Mouse (Mus musculus) CH12.LX (cell line): ENCODE measurements around the gene Gmds. TPM values are rescaled to one million over a fixed set of nuclear protein-coding genes. Genes with fewer than 3 reads are reported as not detected.

ENCODE experiments used
- DNase-seq: peaks from one replicate; pipeline ENCODE4 v3.0.0-alpha.2; 2013; ENCODE audit errors: extremely low read depth
- H3K27ac ChIP-seq: 2 replicates; pipeline ENCODE4 v1.5.1; 2012; ENCODE audit warnings: low read depth, mild to moderate bottlenecking, control low read depth, moderate library complexity; ENCODE audit not compliant: insufficient read depth
- H3K27me3 ChIP-seq: replicated peaks from 2 replicates; pipeline ENCODE3; 2012; ENCODE audit warnings: inconsistent platforms
- H3K36me3 ChIP-seq, 2 experiments: replicated peaks in 1 of 2; 2 replicates each; pipeline versions ENCODE3 to v1.6.1; 2012; ENCODE audit warnings: inconsistent platforms in 1 of 2, low read length in 1 of 2, mild to moderate bottlenecking in 1 of 2, mixed read lengths in 1 of 2, moderate library complexity in 1 of 2; ENCODE audit not compliant: control insufficient read depth in 1 of 2, insufficient read depth in 1 of 2
- H3K4me1 ChIP-seq, 2 experiments: 2 replicates each; pipeline ENCODE4 v1.6.1; 2012; ENCODE audit warnings: inconsistent platforms in 1 of 2, moderate library complexity in 1 of 2; ENCODE audit not compliant: insufficient read depth in 2 of 2, control insufficient read depth in 1 of 2
- H3K4me2 ChIP-seq: 2 replicates; pipeline ENCODE4 v1.6.1; 2012; ENCODE audit warnings: low read depth, mild to moderate bottlenecking, control low read depth; ENCODE audit not compliant: poor library complexity, insufficient read depth, severe bottlenecking
- H3K4me3 ChIP-seq, 3 experiments: fragments of 150-350 bp in 1 of 3; sonication (generic) in 1 of 3; replicated peaks in 1 of 3; 2 replicates each; pipeline versions ENCODE3 to v1.5.1; 2011 to 2012; ENCODE audit warnings: low read depth in 2 of 3, low read length in 2 of 3, mild to moderate bottlenecking in 2 of 3, moderate library complexity in 2 of 3, control low read depth in 1 of 3, improper control_type of control experiment in 1 of 3, inconsistent platforms in 1 of 3, mixed read lengths in 1 of 3; ENCODE audit not compliant: poor library complexity in 1 of 3
- H3K79me2 ChIP-seq: replicated peaks from 2 replicates; pipeline ENCODE4 v1.6.1; 2012; ENCODE audit warnings: mild to moderate bottlenecking, moderate library complexity; ENCODE audit not compliant: control insufficient read depth, poor library complexity, insufficient read depth, severe bottlenecking; ENCODE audit errors: extremely low read depth
- H3K9ac ChIP-seq: 2 replicates; pipeline ENCODE4 v1.6.1; 2012; ENCODE audit warnings: low read depth, mild to moderate bottlenecking, control low read depth, moderate library complexity; ENCODE audit not compliant: insufficient read depth
- H3K9me3 ChIP-seq: replicated peaks from 2 replicates; pipeline ENCODE3; 2012; ENCODE audit warnings: low read length, inconsistent platforms, mixed read lengths
- BHLHE40 ChIP-seq: IDR thresholded peaks from 2 replicates; pipeline ENCODE4 v1.6.1; 2011; ENCODE audit warnings: mild to moderate bottlenecking, low read depth, low read length, improper control_type of control experiment
- CHD1 ChIP-seq: IDR thresholded peaks from 2 replicates; pipeline ENCODE4 v1.6.1; 2012; ENCODE audit warnings: low read depth, low read length, improper control_type of control experiment, inconsistent platforms
- CHD2 ChIP-seq: IDR thresholded peaks from 2 replicates; pipeline ENCODE4 v1.6.1; 2011; ENCODE audit warnings: low read length, improper control_type of control experiment
- E2F4 ChIP-seq: IDR thresholded peaks from 2 replicates; pipeline ENCODE4 v1.6.1; 2011; ENCODE audit warnings: low read depth, low read length, improper control_type of control experiment; ENCODE audit not compliant: insufficient replicate concordance
- IRF4 ChIP-seq: IDR thresholded peaks from 2 replicates; pipeline ENCODE4 v1.6.1; 2014; ENCODE audit warnings: low read depth, mild to moderate bottlenecking, inconsistent platforms, low read length, improper control_type of control experiment
- JUN ChIP-seq: IDR thresholded peaks from 2 replicates; pipeline ENCODE4 v1.6.1; 2011; ENCODE audit warnings: low read depth, mild to moderate bottlenecking, low read length, improper control_type of control experiment, moderate library complexity; ENCODE audit not compliant: insufficient read depth
- JUND ChIP-seq: conservative IDR thresholded peaks from 2 replicates; pipeline ENCODE4 v1.6.1; 2011; ENCODE audit warnings: low read depth, low read length, improper control_type of control experiment
- KAT2A ChIP-seq: IDR thresholded peaks from 2 replicates; pipeline ENCODE4 v1.6.1; 2012; ENCODE audit warnings: low read length, improper control_type of control experiment, inconsistent platforms; ENCODE audit not compliant: insufficient replicate concordance
- MAFK ChIP-seq: IDR thresholded peaks from 2 replicates; pipeline ENCODE4 v1.6.1; 2011; ENCODE audit warnings: low read length, improper control_type of control experiment; ENCODE audit not compliant: insufficient replicate concordance
- MAX ChIP-seq: IDR thresholded peaks from 2 replicates; pipeline ENCODE4 v1.6.1; 2011; ENCODE audit warnings: low read length, improper control_type of control experiment
- MAZ ChIP-seq: IDR thresholded peaks from 2 replicates; pipeline ENCODE4 v1.6.1; 2012; ENCODE audit warnings: low read depth, mild to moderate bottlenecking, inconsistent platforms, low read length, improper control_type of control experiment, moderate library complexity
- MXI1 ChIP-seq: IDR thresholded peaks from 2 replicates; pipeline ENCODE4 v1.6.1; 2011; ENCODE audit warnings: mild to moderate bottlenecking, low read depth, low read length, improper control_type of control experiment
- PAX5 ChIP-seq: IDR thresholded peaks from 2 replicates; pipeline ENCODE4 v1.6.1; 2012; ENCODE audit warnings: low read length, inconsistent platforms, mixed read lengths
- POLR2AphosphoS2 ChIP-seq: IDR thresholded peaks from 2 replicates; pipeline ENCODE4 v1.6.1; 2011; ENCODE audit warnings: low read depth, low read length, improper control_type of control experiment
- RAD21 ChIP-seq: IDR thresholded peaks from 2 replicates; pipeline ENCODE4 v1.6.1; 2011; ENCODE audit warnings: low read depth, mild to moderate bottlenecking, low read length, improper control_type of control experiment, moderate library complexity
- SMC3 ChIP-seq: IDR thresholded peaks from 2 replicates; pipeline ENCODE4 v1.6.1; 2011; ENCODE audit warnings: low read depth, low read length, improper control_type of control experiment
- TBP ChIP-seq: conservative IDR thresholded peaks from 2 replicates; pipeline ENCODE4 v1.6.1; 2011; ENCODE audit warnings: low read depth, low read length, improper control_type of control experiment
- USF1 ChIP-seq: IDR thresholded peaks from 2 replicates; pipeline ENCODE4 v1.6.1; 2014; ENCODE audit warnings: low read depth, mild to moderate bottlenecking, inconsistent platforms, low read length, improper control_type of control experiment
- USF2 ChIP-seq: conservative IDR thresholded peaks from 2 replicates; pipeline ENCODE4 v1.6.1; 2011; ENCODE audit warnings: low read depth, low read length, improper control_type of control experiment
- ZC3H11A ChIP-seq: IDR thresholded peaks from 2 replicates; pipeline ENCODE4 v1.6.1; 2012; ENCODE audit warnings: low read depth, mild to moderate bottlenecking, inconsistent platforms, low read length, improper control_type of control experiment
- ZKSCAN1 ChIP-seq: IDR thresholded peaks from 2 replicates; pipeline ENCODE4 v1.6.1; 2012; ENCODE audit warnings: low read depth, inconsistent platforms, low read length, improper control_type of control experiment, borderline replicate concordance
- ZMIZ1 ChIP-seq: IDR thresholded peaks from 2 replicates; pipeline ENCODE4 v1.6.1; 2012; ENCODE audit warnings: low read depth, mild to moderate bottlenecking, inconsistent platforms, low read length, improper control_type of control experiment
- ZNF384 ChIP-seq: IDR thresholded peaks from 2 replicates; pipeline ENCODE4 v1.6.1; 2012; ENCODE audit warnings: low read depth, low read length, improper control_type of control experiment, inconsistent platforms
- dilution Hi-C: fragments of 300-500 bp; cut with MboI; formaldehyde crosslinking; loops from 2 replicates; pipeline ENCODE4 v1.14.3; 2020; ENCODE audit warnings: low sequenced_read_pairs; ENCODE audit not compliant: extremely low pct_unique_long_range_greater_than_20kb, extremely low pct_ligation_motif_present
- in situ Hi-C: fragments of 300-500 bp; cut with MboI; formaldehyde crosslinking; loops from 3 replicates; pipeline ENCODE4 v1.14.3; 2019; ENCODE audit warnings: low sequenced_read_pairs, low pct_ligation_motif_present, low pct_unique_long_range_greater_than_20kb, mixed read lengths
- polyA plus RNA-seq: library from polyadenylated mRNA; unstranded; fragments of >175 nt; gene quantifications from 2 replicates; pipeline ENCODE4 v1.2.1, GENCODE M21; 2012; ENCODE audit warnings: low read depth; ENCODE audit not compliant: insufficient read length
- total RNA-seq, 2 experiments: library from RNA; depleted of rRNA; stranded (reverse); fragments of 300-350 nt in 1 of 2; fragments of >200 nt in 1 of 2; gene quantifications; 2 replicates each; pipeline ENCODE4 v1.2.3; 2012 to 2014

Gmds gene
- total and polyA plus RNA-seq, 3 experiments: 11.0 to 19.3 (median 15.1) TPM

DNA sequence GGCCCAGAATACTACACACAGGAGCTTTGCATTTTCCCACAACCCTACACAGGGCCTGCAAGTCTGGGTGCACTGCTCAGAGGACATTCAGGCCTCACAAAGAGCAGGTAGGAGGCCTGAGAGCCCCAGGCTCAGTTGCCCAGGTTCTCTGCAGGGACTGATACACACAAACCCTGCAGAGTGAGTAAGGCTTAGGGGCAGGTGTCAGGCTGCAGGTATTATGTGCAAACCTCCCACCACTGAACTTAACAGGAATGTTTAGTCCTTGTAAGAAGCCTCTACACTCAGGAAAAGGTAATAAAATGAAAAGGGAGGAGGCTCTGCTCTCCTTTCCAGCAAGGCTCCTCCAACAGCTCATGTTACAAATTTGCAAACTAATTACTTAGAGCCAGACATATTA, 313.7 kb downstream of the Gmds start:
- H3K27me3 ChIP-seq: no peaks in the 10 kb centered on the region
- no peak overlapping the region for H3K27ac ChIP-seq
- dilution Hi-C loops (no loop called here), in situ Hi-C loops (no loop called here)
- H3K9me3 ChIP-seq: no peaks in the 10 kb centered on the region
- DNase-seq: no peak
- TF ChIP-seq MAX (no peak), BHLHE40 (no peak), JUN (no peak), USF2 (no peak), MXI1 (no peak), MAFK (no peak), KAT2A (no peak), USF1 (no peak), SMC3 (no peak), TBP (no peak)
- H3K4me1 ChIP-seq: peaks cover 2 to 45% of the 10 kb centered on the region in 2 experiments; a peak in 3 of 4 replicates
- H3K4me3 ChIP-seq: no peak overlapping the region
- no peak overlapping the region for H3K9ac ChIP-seq
- H3K36me3 ChIP-seq: no peaks in the 10 kb centered on the region
- H3K79me2 ChIP-seq: no peaks in the 10 kb centered on the region
- H3K4me2 ChIP-seq: no peak overlapping the region

GRCm38 (mm10) chr13:32020455-32021249, 317.9 kb downstream of the Gmds start:
- in situ Hi-C loops: no loop called here
- TF ChIP-seq ZC3H11A (no peak), MXI1 (no peak), CHD2 (no peak), RAD21 (no peak), E2F4 (no peak), USF1 (no peak), JUND (no peak), MAZ (no peak), MAFK (no peak), CHD1 (no peak), ZKSCAN1 (no peak), JUN (no peak), PAX5 (no peak), ZMIZ1 (no peak), ZNF384 (no peak), KAT2A (no peak), IRF4 (no peak), USF2 (no peak), POLR2AphosphoS2 (no peak), SMC3 (no peak)
- H3K27me3 ChIP-seq: no peaks in the 10 kb centered on the region
- H3K79me2 ChIP-seq: no peaks in the 10 kb centered on the region
- no peaks in the 10 kb centered on the region for H3K9me3 ChIP-seq
- dilution Hi-C loops: no loop called here
- DNase-seq: no peak
- no peaks in the 10 kb centered on the region for H3K36me3 ChIP-seq
- peaks cover 2 to 39% of the 10 kb centered on the region in 2 experiments; a peak in 3 of 4 replicates for H3K4me1 ChIP-seq
- no peak overlapping the region for H3K27ac ChIP-seq
- no peak overlapping the region for H3K4me3 ChIP-seq
- H3K4me2 ChIP-seq: no peak overlapping the region
- H3K9ac ChIP-seq: no peak overlapping the region
